Mouse (Mus musculus) cortical plate, adult 2 months (tissue): ENCODE results near the gene 5330417C22Rik. TPM values are rescaled to one million over a fixed set of nuclear protein-coding genes. Genes with fewer than 3 reads are reported as not detected.
A peak's percentile ranks its signal among the peaks of the same experiment; 100 is the strongest.

Source experiments
- H3K27ac ChIP-seq: fragments of 200-500 bp; 2 replicates; pipeline ENCODE4 v1.5.1; 2012; ENCODE audit warnings: low read length, control low read depth, inconsistent platforms; ENCODE audit not compliant: insufficient read depth
- H3K4me1 ChIP-seq: fragments of 200-500 bp; 2 replicates; pipeline ENCODE4 v1.6.1; 2011; ENCODE audit warnings: low read length; ENCODE audit not compliant: control insufficient read depth, insufficient read depth
- H3K4me3 ChIP-seq: fragments of 200-500 bp; 2 replicates; pipeline ENCODE4 v1.5.1; 2011; ENCODE audit warnings: mild to moderate bottlenecking, low read length, control low read depth; ENCODE audit not compliant: insufficient read depth
- CTCF ChIP-seq: fragments of 200-500 bp; IDR thresholded peaks from 2 replicates; pipeline ENCODE4 v1.5.1; 2011; ENCODE audit warnings: mild to moderate bottlenecking, control low read depth, low read length; ENCODE audit not compliant: insufficient read depth; ENCODE audit errors: extremely low read depth
- POLR2A ChIP-seq: fragments of 200-500 bp; IDR thresholded peaks from 2 replicates; pipeline ENCODE4 v1.6.1; 2011; ENCODE audit warnings: mild to moderate bottlenecking, low read length, control low read depth; ENCODE audit not compliant: insufficient read depth; ENCODE audit errors: extremely low read depth
- polyA plus RNA-seq: library from polyadenylated mRNA; depleted of rRNA; stranded (reverse); fragments of >200 nt; gene quantifications from 2 replicates; pipeline ENCODE4 v1.2.3, GENCODE M21; 2012

5330417C22Rik gene
- polyA plus RNA-seq, 1 experiment: 28.0 TPM

DNA sequence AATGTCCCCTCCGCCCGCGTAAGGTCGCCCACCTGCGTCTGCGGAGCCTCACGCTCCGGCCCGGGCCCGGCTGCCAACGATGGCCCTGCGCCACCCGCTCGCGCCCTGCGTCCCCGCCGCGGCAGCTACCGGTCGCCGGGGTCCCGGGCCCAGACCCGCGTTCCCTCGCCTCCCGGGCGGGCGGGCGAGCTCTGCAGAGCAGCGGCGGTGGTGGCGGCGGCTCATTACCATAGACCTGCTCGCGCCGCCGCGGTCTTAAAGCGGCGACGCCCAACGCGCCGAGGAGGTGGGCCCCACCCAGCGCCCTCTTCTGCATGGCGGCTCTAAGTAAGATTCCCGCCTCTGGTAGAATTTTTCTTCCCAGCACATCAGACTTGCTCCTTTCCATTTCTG is 120.5 kb downstream of the 5330417C22Rik start:
- H3K4me1 ChIP-seq: peaks cover 10% of the 10 kb centered on the region

GRCm38 (mm10) chr3:108414857-108415830 is 121.2 kb downstream of the 5330417C22Rik start, which contains the start of gene Celsr2:
TSS of gene Celsr2 (minus strand) at chr3:108415552.
- no peak for TF ChIP-seq CTCF
- TF ChIP-seq POLR2A: no peak

More for the DNA sequence above, 120.5 kb downstream of the 5330417C22Rik start:
- Histone ChIP-seq H3K27ac (peak overlapping the region; percentile 84; the same call in 1 of the 2 replicates), H3K4me3 (peak overlapping the region; percentile 65)
- TF ChIP-seq POLR2A (no peak), CTCF (no peak)

DNA sequence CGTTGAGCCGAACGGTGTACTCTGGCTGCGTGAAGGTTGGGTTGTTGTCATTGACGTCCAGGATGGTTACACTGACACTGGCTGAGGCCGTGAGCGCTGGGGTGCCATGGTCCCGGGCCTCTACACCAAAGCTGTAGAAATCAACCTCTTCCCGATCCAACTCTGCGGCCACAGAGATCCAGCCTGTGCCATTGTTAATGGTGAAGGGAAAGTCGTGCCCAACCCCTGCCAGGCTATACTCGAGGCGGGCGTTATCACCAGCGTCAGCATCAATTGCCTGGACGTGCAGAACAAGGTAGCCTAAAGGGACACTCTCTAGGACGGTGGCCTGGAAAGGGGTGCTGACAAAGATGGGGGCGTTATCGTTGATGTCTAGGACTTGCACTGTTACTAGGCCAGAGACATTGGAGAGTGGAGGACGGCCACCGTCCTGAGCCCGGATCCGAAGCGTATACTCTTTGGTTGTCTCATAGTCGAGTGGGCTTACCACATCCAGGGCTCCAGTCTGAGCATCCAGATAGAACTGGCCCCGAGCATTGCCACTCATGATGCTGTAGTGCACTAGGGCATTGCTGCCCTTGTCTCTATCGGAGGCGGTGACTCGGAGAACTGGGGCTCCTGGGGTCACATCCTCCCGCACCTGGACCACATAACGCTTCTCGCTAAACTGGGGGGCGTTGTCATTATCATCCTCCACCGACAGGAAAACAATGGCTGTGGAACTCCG is 122.5 kb downstream of the 5330417C22Rik start:
- no peak for TF ChIP-seq POLR2A
- no peak for TF ChIP-seq CTCF
- no peak overlapping the region for H3K4me3 ChIP-seq
- H3K4me1 ChIP-seq: peaks cover 21% of the 10 kb centered on the region
- no peak overlapping the region for H3K27ac ChIP-seq

More at GRCm38 (mm10) chr3:108414857-108415830, 121.2 kb downstream of the 5330417C22Rik start, which contains the start of gene Celsr2:
- H3K4me1 ChIP-seq: peaks cover 13% of the 10 kb centered on the region
- peak within 1 kb of the TSS; percentile 84; the same call in 1 of the 2 replicates for H3K27ac ChIP-seq
- peak within 1 kb of the TSS; percentile 65 for H3K4me3 ChIP-seq

GRCm38 (mm10) chr3:108411754-108412121 is 124.6 kb downstream of the 5330417C22Rik start:
- no peak for TF ChIP-seq POLR2A
- no peak for TF ChIP-seq CTCF
- Histone ChIP-seq H3K27ac (0 out of 2 replicates have a peak overlapping the region, but pooled peaks have one; percentile 13), H3K4me3 (peak overlapping the region; percentile 36), H3K4me1 (peaks cover 28% of the 10 kb centered on the region)

DNA sequence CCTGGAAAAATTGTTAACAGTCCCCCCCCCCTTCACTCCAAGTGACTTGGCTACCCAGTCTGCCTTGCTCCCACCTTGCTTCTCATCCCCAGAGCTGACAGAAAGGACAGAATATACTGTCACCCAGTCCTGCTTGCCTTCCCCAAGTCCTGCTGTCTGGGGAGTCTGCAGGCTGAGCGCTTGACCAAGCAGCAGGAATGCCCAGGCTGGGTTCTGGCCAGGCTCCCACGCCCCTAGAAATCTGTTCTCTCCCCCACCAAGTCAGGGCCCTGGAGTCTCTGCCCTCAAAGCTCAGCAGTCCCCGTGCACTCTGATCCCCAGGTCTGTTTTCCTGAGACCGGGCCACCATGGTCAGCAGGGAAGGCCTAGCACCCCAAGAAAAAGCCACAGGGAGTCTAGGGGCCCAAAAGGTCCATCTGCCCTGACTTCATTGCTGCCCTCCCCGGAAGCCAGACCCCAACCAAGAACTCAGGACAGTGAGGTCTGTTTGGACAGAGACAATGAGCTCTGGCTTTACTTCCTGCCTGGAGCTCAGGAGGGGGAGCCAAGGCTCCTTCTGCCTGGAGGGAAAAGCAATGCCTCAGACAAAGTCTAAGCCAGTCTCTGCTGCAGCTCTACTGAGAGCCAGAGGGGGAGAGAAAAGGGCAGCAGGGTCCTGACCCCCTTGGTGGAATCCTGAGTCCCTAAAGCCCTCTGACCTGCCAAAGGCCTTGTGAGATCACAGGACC is 125.1 kb downstream of the 5330417C22Rik start:
- TF ChIP-seq CTCF (no peak), POLR2A (no peak)
- H3K4me1 ChIP-seq: peaks cover 29% of the 10 kb centered on the region
- peak overlapping the region; percentile 53; the same call in 1 of the 2 replicates for H3K27ac ChIP-seq
- H3K4me3 ChIP-seq: peak overlapping the region; percentile 36

- peaks cover 31% of the 10 kb centered on the region for H3K4me1 ChIP-seq
- peak overlapping the region; percentile 36 for H3K4me3 ChIP-seq
- H3K27ac ChIP-seq: 0 out of 2 replicates have a peak overlapping the region, but pooled peaks have one; percentile 43
- TF ChIP-seq POLR2A (no peak), CTCF (no peak)
These were observed 126.0 kb downstream of the 5330417C22Rik start for GRCm38 (mm10) chr3:108410359-108410714.

DNA sequence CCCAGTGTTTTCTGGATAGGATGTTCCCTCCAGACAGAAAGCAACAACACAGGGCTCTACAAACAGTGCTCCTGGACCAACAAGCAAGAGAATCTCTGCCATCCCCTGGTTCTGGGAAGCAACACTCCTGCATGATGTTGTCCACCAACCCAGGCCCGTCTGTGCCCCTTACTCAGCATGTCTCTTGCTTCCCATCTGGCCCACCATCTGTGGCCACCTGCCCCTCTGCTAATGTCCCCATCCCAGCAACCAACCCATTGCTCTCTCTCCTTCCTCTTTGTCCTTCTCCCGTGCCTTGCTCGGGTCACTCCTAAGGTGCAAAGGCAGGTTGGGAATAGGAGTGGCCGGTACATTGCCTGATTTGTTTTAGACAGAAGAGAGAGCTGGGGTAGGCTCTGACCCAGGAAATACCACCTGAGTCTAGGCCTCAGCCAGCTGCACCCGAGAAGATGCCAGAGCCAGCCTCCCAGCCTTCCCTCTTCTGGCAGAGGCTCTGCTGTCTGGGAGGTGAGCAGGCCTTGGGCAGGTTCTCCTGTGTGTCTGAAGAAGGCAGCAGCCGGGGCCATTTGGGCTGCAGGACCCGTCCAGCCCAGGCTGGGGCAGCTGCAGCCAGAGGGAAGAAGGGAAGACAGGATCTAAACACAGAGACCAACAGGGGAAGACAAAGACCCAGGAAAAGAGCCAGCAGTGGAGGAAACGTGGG is 126.5 kb downstream of the 5330417C22Rik start:
- Histone ChIP-seq H3K27ac (0 out of 2 replicates have a peak overlapping the region, but pooled peaks have one; percentile 43), H3K4me1 (peaks cover 31% of the 10 kb centered on the region), H3K4me3 (peak overlapping the region; percentile 36)
- TF ChIP-seq POLR2A (no peak), CTCF (no peak)

DNA sequence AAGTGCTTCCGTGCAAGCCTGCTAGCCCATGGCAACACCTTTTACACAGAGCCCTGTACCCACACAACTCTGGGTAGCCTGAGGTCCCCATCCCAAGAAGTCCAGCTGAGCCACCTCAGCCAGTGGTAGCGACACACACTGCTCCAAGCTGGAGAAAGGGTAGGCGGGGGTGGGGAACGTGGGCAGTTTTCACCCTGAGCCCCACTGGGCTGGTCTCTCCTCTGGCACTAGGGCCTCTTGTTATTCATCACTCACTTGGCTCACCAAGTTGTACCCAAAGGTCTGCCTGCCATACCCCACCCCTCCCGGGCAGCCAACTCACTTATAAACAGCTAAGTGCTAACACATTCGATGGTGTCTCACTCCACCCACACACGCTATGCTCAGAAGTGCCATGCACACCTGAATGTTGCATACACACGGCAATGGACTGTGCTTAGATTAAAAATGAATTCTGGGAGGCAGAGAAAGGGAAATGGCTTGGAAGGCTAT is 127.8 kb downstream of the 5330417C22Rik start:
- TF ChIP-seq CTCF: no peak
- TF ChIP-seq POLR2A: no peak
- Histone ChIP-seq H3K4me3 (no peak overlapping the region), H3K4me1 (peaks cover 29% of the 10 kb centered on the region), H3K27ac (no peak overlapping the region)
